Mouse (Mus musculus): ENCODE measurements around the gene Pygo2. TPM values are rescaled to one million over a fixed set of nuclear protein-coding genes. Genes with fewer than 3 reads are reported as not detected.
A peak's percentile ranks its signal among the peaks of the same experiment; 100 is the strongest.
"Not testable (repeated sequence)": the region's sequence is repeated elsewhere in the genome, so short reads cannot be mapped to it uniquely, and the experiment has no call there.

Pygo2 gene
- total RNA-seq, 2 experiments from 2014 or later = 9.2 to 11.1 TPM

- no peak for DNase-seq
Observed at GRCm38 (mm10) chr3:89420421-89420820, 9.6 kb upstream of the Pygo2 start.

DNA sequence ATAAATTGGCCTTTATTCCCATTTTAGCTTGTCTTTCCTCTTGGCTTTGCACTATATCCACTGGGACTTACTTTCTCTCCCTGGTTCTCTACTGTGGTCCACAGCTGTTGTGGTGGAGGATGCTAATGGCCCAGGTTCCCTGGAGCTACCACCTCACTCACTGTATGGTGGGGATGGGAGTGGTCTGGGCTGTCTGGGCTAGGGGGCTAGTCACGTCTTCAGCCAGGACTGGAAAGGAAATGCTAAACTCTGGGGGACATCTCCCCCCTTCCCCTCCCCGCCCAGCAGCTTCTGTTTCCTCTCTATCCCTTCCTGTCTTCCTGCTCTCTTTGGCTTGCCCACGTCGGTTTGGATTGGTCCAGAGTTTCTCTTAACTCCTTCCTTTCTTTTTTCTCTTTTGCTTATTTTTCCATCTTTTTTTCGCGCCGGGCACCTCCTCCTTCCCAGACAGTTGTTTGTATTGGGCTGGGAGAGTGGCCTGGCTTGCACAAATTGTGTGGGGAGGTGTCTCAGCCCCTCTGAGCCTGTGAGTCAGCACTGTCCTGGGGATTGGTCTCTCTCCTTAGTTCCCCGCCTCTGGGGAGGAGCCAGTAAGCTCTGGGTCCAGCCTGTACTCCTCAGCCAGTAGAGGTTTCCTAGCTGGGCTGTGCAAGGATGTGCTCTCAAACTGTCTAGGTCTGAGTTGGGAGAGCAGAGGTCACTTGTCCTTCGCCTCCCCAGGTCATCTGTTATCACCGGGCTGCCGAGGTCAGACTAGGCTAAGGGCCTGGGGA lies 8.8 kb upstream of the Pygo2 start:
- peak; percentile 90 for DNase-seq

DNA sequence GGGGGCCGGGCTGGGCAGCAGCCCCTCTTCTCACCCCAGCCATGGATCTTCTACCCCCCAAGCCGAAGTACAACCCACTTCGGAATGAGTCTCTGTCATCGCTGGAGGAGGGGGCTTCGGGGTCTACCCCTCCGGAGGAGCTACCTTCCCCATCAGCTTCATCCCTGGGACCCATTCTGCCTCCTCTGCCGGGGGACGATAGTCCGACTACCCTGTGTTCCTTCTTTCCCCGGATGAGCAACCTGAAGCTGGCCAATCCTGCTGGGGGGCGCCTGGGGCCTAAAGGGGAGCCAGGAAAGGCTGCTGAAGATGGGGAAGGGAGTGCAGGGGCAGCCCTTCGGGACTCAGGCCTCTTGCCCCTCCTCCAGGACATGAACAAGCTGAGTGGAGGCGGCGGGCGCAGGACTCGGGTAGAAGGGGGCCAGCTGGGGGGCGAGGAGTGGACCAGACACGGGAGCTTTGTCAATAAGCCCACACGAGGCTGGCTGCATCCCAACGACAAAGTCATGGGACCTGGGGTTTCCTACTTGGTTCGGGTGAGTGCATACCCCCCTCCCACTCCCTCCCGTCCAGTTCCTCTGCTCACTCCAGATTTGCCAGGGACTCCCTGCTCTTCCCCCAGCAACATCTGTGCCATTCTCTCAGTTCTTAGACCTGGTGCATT lies 8.1 kb upstream of the Pygo2 start:
- DNase-seq = no peak

- DNase-seq = no peak
Observed at GRCm38 (mm10) chr3:89422556-89423205, 7.3 kb upstream of the Pygo2 start.

- no peak for DNase-seq
Observed at GRCm38 (mm10) chr3:89424416-89425140, 5.4 kb upstream of the Pygo2 start.

GRCm38 (mm10) chr3:89425141-89425525 lies 4.9 kb upstream of the Pygo2 start:
- no peak for DNase-seq

- no peak for DNase-seq
Observed at GRCm38 (mm10) chr3:89425876-89426275, 4.1 kb upstream of the Pygo2 start.

GRCm38 (mm10) chr3:89429021-89429420 lies 993 bp upstream of the Pygo2 start:
- DNase-seq = not testable (repeated sequence)

GRCm38 (mm10) chr3:89432606-89433005 lies 2.6 kb downstream of the Pygo2 start:
- DNase-seq = no peak

DNA sequence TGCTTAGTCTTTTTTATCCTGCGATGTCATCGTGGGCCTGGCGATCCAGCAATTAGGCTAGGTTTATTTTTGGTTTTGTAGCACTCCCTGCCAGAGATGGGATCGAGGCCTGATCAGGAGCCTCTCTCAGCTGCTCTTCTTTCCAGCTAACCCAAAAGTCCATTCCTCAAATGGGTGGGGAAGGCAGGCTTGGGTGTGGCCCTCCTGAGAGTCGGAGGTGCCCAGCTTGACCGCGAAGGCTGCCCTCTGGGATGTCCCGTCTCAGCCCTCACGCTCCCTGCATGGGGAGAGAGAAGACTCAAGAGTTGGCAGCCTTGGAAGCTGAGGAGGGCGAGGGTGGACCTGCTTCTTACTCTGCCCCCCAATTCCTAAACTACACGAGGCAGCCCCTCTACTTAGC lies 4.5 kb downstream of the Pygo2 start:
- no peak for DNase-seq

GRCm38 (mm10) chr3:89435041-89435440 lies 5.0 kb downstream of the Pygo2 start:
- no peak for DNase-seq

GRCm38 (mm10) chr3:89436176-89437113 lies 6.4 kb downstream of the Pygo2 start, which contains the start of gene Pbxip1:
Gene Pbxip1 (plus strand): TSS chr3:89436706.
- peak; percentile 73 for DNase-seq

DNA sequence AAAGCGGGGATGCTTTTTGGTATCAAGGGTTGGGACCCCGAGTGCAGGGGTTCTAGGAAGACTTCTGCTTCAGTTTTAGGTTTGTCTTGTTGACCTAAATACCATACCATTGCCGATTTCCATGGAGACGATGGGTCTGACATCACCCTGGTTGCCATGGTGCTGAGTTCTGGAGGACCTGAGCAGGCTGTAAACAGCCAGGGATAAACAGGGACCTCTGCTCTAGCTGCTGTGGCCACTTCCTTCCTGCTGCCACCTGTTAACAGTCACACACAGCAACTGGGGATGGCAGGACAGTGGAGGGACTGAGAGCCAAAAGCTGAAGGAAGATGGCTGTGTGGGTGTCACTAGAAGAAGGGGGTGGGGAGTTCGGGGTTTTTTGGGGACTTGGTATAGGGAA lies 7.3 kb downstream of the Pygo2 start:
- DNase-seq = no peak

DNA sequence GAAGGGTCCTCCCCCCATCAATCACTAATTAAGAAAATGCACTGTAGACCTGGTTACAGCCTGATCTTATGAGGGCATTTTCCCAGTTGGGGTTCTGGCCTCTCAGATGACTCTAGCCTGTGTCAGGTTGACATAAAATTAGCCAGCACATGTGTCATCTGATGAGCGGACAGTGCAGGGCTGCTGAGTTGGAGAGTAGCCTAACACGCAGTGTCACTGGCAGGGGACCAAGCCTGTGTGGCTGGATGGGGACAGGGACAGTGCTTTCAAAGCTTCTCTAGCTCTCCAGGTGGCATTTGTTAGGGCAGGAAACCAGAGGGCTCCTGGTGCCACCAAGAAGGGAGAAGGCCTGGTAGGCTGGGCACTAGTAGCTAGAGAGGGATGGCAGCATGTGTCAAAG lies 10.7 kb downstream of the Pygo2 start:
- DNase-seq = peak; percentile 81

DNA sequence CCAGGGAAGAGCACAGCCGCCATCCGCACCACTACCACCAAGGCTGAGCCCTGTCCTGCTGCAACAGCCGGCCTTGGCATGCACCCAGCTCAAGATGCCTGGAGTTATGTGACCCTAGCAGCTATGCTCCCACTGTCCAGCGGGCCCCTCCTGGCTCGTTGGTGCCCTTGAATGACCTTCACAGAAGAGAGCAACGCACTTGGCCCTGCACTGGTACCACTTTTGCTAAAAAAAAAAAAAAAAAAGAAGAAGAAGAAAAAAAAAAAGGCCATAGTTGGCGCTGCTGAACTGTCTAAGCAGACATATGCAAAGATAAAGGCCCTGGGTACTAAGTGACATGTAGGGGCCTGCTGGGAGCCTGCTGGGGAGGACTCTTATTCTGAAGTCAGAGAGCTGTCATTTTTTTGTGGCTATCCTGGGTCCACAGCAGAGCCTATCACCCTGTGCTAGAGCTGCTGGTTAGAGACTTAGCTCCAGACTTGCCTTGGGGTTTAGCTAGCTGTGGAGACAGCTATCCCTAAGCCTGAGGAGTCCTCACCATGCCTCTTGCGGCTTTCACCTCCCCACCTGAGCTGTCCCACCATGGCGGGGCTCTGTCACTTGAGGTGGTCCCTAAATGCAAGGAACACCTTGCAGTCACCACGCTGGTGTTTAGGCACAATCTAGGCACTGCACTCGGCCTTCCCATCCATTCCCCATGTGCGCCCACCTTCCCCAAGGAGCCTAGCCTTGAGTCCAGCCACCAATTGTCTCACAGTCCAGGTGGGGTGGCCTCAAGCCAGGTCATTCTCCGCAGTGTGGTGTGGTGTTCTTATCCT lies 18.9 kb downstream of the Pygo2 start:
- peak; percentile 48 for DNase-seq

DNA sequence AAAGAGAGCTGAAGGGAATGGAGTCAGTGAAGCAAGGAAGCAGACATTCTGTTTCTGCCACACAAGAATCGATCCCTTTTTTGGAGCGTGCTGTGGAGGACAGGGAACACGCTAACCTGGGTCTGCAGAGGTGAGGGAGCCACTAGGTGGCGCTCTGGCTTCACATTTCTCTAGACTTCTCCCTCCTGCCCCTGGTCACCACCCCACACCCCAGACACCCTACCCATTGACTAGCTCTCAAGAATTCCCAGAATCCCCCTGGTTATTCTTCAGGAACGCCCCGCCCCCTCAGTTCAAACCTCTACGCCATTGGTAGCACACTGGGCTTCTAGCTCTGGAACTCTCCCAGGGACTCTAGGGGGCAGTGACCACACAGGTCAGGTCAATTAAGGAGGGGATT lies 19.5 kb downstream of the Pygo2 start:
- peak; percentile 62 for DNase-seq

- DNase-seq = no peak
Observed at GRCm38 (mm10) chr3:89451916-89452315, 21.9 kb downstream of the Pygo2 start.

- DNase-seq = no peak
Observed at GRCm38 (mm10) chr3:89454401-89455177, 24.6 kb downstream of the Pygo2 start, which contains the start of gene Pmvk. Gene Pmvk (plus strand): TSS chr3:89454541.

GRCm38 (mm10) chr3:89455786-89456285 lies 25.8 kb downstream of the Pygo2 start:
- no peak for DNase-seq

Data from gastrocnemius, postnatal 25 days (tissue).